Mouse (Mus musculus): Measurements from ENCODE around the gene Cdx2. TPM values are rescaled to one million over a fixed set of nuclear protein-coding genes. Genes with fewer than 3 reads are reported as not detected.

Gene Cdx2
- polyA plus RNA-seq, 1 experiment = 0.70 TPM

GRCm38 (mm10) chr5:147263945-147264344, 43.1 kb downstream of the Cdx2 start:
- no peak overlapping the region for H3K9ac ChIP-seq (ENCODE audit: low read depth, poor library complexity, severe bottlenecking)
- H3K9me3 ChIP-seq (replicated peaks; ENCODE audit: control insufficient read depth, insufficient read depth, low read length, poor library complexity, severe bottlenecking) = no peaks in the 10 kb centered on the region
- no peaks in the 10 kb centered on the region for H3K36me3 ChIP-seq (ENCODE audit: control insufficient read depth, insufficient read depth, low read length, poor library complexity, severe bottlenecking)
- TF ChIP-seq POLR2A (IDR thresholded peaks at IDR 0.05; ENCODE audit: insufficient read depth, low read length) = no peak
- TF ChIP-seq EP300 (IDR thresholded peaks at IDR 0.05; ENCODE audit: insufficient read depth, low read depth, low read length) = no peak
- TF ChIP-seq CTCF (IDR thresholded peaks at IDR 0.05; ENCODE audit: low read depth, low read length) = no peak
- H3K27me3 ChIP-seq (ENCODE audit: control insufficient read depth, insufficient read depth, low read length, poor library complexity, severe bottlenecking) = peaks cover 7% of the 10 kb centered on the region
- no peak overlapping the region for H3K27ac ChIP-seq (ENCODE audit: insufficient read depth, low read length)
- H3K4me1 ChIP-seq (ENCODE audit: control insufficient read depth, insufficient read depth, low read length) = no peaks in the 10 kb centered on the region
- no peak overlapping the region for H3K4me3 ChIP-seq (ENCODE audit: low read depth, low read length)

DNA sequence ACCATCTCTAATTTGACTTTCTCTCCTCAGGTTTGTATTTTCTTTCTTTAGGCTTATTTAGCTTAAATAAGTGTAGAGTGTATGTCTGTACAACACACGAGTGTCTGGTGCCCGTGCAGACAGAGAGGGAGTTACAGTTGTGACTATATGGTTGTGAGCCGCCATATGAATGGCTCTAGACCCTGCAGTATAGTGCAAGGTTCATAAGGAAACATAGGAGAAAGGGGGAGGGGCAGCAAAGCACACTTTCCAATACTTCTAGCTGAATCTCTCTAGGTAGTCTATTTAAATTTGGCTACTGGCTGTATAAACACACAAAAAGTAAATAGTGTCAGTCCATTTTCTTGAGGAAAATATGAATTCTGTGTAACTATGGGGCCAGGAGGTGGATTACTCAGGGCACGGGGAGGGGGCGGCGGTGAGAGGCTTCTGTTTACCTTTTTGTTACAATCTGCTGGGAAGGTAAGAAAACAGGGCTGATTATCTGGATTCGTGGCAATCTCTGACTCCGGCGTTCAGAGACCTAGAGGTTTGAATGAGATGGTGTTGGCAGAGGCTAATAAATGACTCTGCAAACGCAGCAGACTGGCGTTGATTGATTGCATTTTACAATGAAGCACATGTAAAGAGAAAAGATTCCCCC, 45.0 kb downstream of the Cdx2 start:
- Histone ChIP-seq H3K27ac (ENCODE audit: insufficient read depth, low read length) (no peak overlapping the region), H3K9ac (ENCODE audit: low read depth, poor library complexity, severe bottlenecking) (no peak overlapping the region), H3K36me3 (ENCODE audit: control insufficient read depth, insufficient read depth, low read length, poor library complexity, severe bottlenecking) (no peaks in the 10 kb centered on the region), H3K4me1 (ENCODE audit: control insufficient read depth, insufficient read depth, low read length) (no peaks in the 10 kb centered on the region), H3K27me3 (ENCODE audit: control insufficient read depth, insufficient read depth, low read length, poor library complexity, severe bottlenecking) (no peaks in the 10 kb centered on the region), H3K9me3 (replicated peaks; ENCODE audit: control insufficient read depth, insufficient read depth, low read length, poor library complexity, severe bottlenecking) (no peaks in the 10 kb centered on the region), H3K4me3 (ENCODE audit: low read depth, low read length) (no peak overlapping the region)
- TF ChIP-seq CTCF (IDR thresholded peaks at IDR 0.05; ENCODE audit: low read depth, low read length) = no peak
- no peak for TF ChIP-seq EP300 (IDR thresholded peaks at IDR 0.05; ENCODE audit: insufficient read depth, low read depth, low read length)
- TF ChIP-seq POLR2A (IDR thresholded peaks at IDR 0.05; ENCODE audit: insufficient read depth, low read length) = no peak

GRCm38 (mm10) chr5:147260778-147261177, 46.3 kb downstream of the Cdx2 start:
- Histone ChIP-seq H3K36me3 (ENCODE audit: control insufficient read depth, insufficient read depth, low read length, poor library complexity, severe bottlenecking) (no peaks in the 10 kb centered on the region), H3K27me3 (ENCODE audit: control insufficient read depth, insufficient read depth, low read length, poor library complexity, severe bottlenecking) (no peaks in the 10 kb centered on the region), H3K9ac (ENCODE audit: low read depth, poor library complexity, severe bottlenecking) (no peak overlapping the region), H3K4me1 (ENCODE audit: control insufficient read depth, insufficient read depth, low read length) (no peaks in the 10 kb centered on the region), H3K27ac (ENCODE audit: insufficient read depth, low read length) (no peak overlapping the region), H3K4me3 (ENCODE audit: low read depth, low read length) (no peak overlapping the region), H3K9me3 (replicated peaks; ENCODE audit: control insufficient read depth, insufficient read depth, low read length, poor library complexity, severe bottlenecking) (no peaks in the 10 kb centered on the region)
- no peak for TF ChIP-seq EP300 (IDR thresholded peaks at IDR 0.05; ENCODE audit: insufficient read depth, low read depth, low read length)
- TF ChIP-seq CTCF (IDR thresholded peaks at IDR 0.05; ENCODE audit: low read depth, low read length) = no peak
- TF ChIP-seq POLR2A (IDR thresholded peaks at IDR 0.05; ENCODE audit: insufficient read depth, low read length) = no peak

DNA sequence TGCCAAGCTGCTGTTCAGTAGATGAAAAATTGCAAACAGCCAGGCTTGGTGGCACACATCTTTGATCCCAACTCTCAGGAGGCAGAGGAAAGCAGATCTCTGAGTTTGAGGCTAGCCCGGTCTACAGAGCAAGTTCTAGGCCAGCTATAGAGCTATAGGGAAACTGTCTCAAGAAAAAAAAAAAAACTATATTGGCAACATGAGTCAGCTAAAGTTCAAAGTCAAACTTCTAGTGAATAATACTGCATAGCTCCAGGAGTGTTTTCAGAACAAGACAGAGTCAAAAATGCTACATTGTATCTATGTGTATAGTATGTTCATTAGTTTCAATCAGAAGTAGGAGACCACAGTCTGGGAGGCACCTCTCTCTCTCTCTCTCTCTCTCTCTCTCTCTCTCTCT, 46.9 kb downstream of the Cdx2 start:
- Histone ChIP-seq H3K36me3 (ENCODE audit: control insufficient read depth, insufficient read depth, low read length, poor library complexity, severe bottlenecking) (no peaks in the 10 kb centered on the region), H3K27ac (ENCODE audit: insufficient read depth, low read length) (no peak overlapping the region), H3K9ac (ENCODE audit: low read depth, poor library complexity, severe bottlenecking) (no peak overlapping the region), H3K27me3 (ENCODE audit: control insufficient read depth, insufficient read depth, low read length, poor library complexity, severe bottlenecking) (no peaks in the 10 kb centered on the region), H3K4me1 (ENCODE audit: control insufficient read depth, insufficient read depth, low read length) (no peaks in the 10 kb centered on the region), H3K4me3 (ENCODE audit: low read depth, low read length) (no peak overlapping the region), H3K9me3 (replicated peaks; ENCODE audit: control insufficient read depth, insufficient read depth, low read length, poor library complexity, severe bottlenecking) (no peaks in the 10 kb centered on the region)
- TF ChIP-seq CTCF (IDR thresholded peaks at IDR 0.05; ENCODE audit: low read depth, low read length) (no peak), EP300 (IDR thresholded peaks at IDR 0.05; ENCODE audit: insufficient read depth, low read depth, low read length) (no peak), POLR2A (IDR thresholded peaks at IDR 0.05; ENCODE audit: insufficient read depth, low read length) (no peak)

Other genes with a start within 250 kb of the Cdx2 start
- gene Lnx2, start 230.7 kb downstream of the Cdx2 start, polyA plus RNA-seq (2011; ENCODE audit: insufficient read depth, insufficient read length, low read depth, missing spikeins) = 9.0 and 9.9 TPM in 2 replicates
- gene Polr1d, start 230.2 kb downstream of the Cdx2 start, polyA plus RNA-seq (2011; ENCODE audit: insufficient read depth, insufficient read length, low read depth, missing spikeins) = 149 and 155 TPM in 2 replicates
- gene Gsx1, start 118.6 kb downstream of the Cdx2 start, polyA plus RNA-seq (2011; ENCODE audit: insufficient read depth, insufficient read length, low read depth, missing spikeins) = not detected in 2 replicates
- gene Pdx1, start 37.3 kb downstream of the Cdx2 start, polyA plus RNA-seq (2011; ENCODE audit: insufficient read depth, insufficient read length, low read depth, missing spikeins) = not detected in 2 replicates
- not detected in 2 replicates for gene Urad, start 15.2 kb upstream of the Cdx2 start, polyA plus RNA-seq (2011; ENCODE audit: insufficient read depth, insufficient read length, low read depth, missing spikeins)
- 0.21 TPM in 1 of 2 replicates, not detected in the other for gene Flt3, start 93.2 kb upstream of the Cdx2 start, polyA plus RNA-seq (2011; ENCODE audit: insufficient read depth, insufficient read length, low read depth, missing spikeins)
- 111 and 114 TPM in 2 replicates for gene Pan3, start 122.9 kb upstream of the Cdx2 start, polyA plus RNA-seq (2011; ENCODE audit: insufficient read depth, insufficient read length, low read depth, missing spikeins)